Mouse (Mus musculus) lung, adult 10 weeks (tissue): ENCODE results near the gene Ucma. TPM values are rescaled to one million over a fixed set of nuclear protein-coding genes. Genes with fewer than 3 reads are reported as not detected.

ENCODE experiments used
- polyA plus RNA-seq: library from polyadenylated mRNA; stranded (reverse); fragments of 350-450 nt; fragmentation: Illumina TruSeq; extraction: RNeasy Lipid Tissue Mini Kit (QIAGEN cat#74804); gene quantifications from one replicate; pipeline ENCODE4 v1.2.3, GENCODE M21; 2014; ENCODE audit warnings: low read depth, low replicate concordance; ENCODE audit not compliant: insufficient read depth

The Ucma gene
- not detected for polyA plus RNA-seq

DNA sequence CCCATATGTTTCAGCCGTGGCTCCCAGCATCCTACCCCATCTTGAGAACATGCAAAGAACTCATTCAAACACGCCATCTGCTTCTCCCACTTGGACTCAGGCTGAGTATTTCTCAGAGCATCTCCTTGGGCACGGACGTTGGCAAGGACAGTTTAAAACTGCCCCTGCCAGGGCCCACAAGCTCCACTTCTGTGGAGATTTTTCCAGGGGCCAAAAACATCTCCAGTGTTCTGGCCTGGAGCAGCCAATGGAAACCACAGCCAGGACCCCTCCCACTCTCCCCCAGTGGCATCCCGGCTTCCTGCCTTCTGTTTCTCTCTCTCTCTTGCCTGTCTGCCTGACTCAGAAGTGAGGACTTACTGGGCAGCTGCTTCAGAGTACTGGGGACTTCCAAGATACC, at the start of gene Ucma:
TSS of gene Ucma (plus strand) at position 316 of the 400 bp plus-strand sequence.

GRCm38 (mm10) chr2:5012491-5013324, 36.8 kb downstream of the Ucma start, which contains the start of gene Mcm10:
Gene Mcm10 (minus strand): TSS chr2:5012791.

Other genes starting within 250 kb of the Ucma start
- 11.0 TPM for gene Sephs1, start 94.6 kb upstream of the Ucma start, polyA plus RNA-seq
- 68.2 TPM for gene Phyh, start 57.1 kb upstream of the Ucma start, polyA plus RNA-seq
- gene Mcm10, start 36.7 kb downstream of the Ucma start, polyA plus RNA-seq = 0.93 TPM
- 8.9 TPM for gene Optn, start 87.9 kb downstream of the Ucma start, polyA plus RNA-seq
- 1.7 TPM for gene Ccdc3, start 161.7 kb downstream of the Ucma start, polyA plus RNA-seq